Mouse (Mus musculus): ENCODE measurements around the gene Rpsa. TPM values are rescaled to one million over a fixed set of nuclear protein-coding genes. Genes with fewer than 3 reads are reported as not detected.

The Rpsa gene
- polyA plus RNA-seq, 1 experiment from 2014 or later: 1,158 TPM

DNA sequence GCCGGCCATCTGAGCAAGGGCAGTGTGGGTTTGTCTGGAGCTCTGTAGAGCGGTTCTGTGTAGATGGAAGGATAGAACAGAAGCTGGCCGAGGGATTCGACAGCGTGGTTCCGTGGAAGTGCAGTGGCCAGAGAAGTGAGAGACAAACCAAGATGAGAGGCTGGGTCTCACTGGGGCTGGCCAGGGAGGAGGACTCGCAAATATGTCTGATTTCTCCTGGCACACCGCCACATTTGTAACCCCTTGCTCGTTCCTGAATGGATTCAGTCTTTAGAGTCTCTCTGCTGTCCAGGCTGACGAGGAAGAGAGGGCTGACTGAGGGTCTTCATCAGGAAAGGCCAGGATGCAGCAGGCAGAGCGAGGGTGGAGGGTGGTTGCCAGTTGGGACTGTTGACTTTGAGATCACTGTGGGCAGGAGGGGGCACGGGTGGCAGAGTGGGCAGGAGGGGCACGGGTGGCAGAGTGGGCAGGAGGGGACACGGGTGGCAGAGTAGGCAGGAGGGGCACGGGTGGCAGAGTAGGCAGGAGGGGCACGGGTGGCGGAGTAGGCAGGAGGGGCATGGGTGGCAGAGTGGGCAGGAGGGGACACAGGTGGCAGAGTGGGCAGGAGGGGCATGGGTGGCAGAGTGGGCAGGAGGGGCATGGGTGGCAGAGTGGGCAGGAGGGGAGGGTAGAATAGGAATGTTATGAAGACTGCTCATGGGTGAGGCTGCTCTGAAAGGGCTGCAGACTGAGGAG is 13.3 kb upstream of the Rpsa start:
- H3K9ac ChIP-seq: no peak overlapping the region
- ATAC-seq (ENCODE audit: insufficient number of reproducible peaks, insufficient read depth, low FRiP score, low TSS enrichment): no peak
- peaks cover 22% of the 10 kb centered on the region for H3K36me3 ChIP-seq
- H3K4me1 ChIP-seq: peaks cover 4% of the 10 kb centered on the region
- H3K4me3 ChIP-seq: no peak overlapping the region
- 91% methylated on average over 17 of the region's 17 CpGs for WGBS
- H3K4me2 ChIP-seq (replicated peaks): no peak overlapping the region
- no peak overlapping the region for H3K27ac ChIP-seq
- H3K9me3 ChIP-seq: no peaks in the 10 kb centered on the region
- no peaks in the 10 kb centered on the region for H3K27me3 ChIP-seq

DNA sequence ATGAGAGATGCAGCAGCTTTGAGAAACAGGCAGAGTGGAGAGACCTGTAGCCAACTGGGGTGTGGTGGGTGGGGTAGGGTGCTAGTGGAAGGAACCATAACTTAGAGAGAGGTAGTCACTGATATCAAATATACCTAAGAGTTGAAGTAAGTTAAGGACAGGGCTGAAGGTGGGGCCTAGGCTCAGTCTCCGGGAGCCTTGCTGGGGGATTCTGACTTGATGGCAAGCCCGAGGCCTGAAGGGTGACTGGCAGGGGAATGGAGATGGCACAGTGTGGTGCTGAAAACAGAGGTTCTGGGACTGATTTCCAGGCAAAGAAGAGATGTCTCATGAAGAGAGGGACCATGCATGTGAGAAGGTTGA is 12.7 kb upstream of the Rpsa start:
- no peaks in the 10 kb centered on the region for H3K27me3 ChIP-seq
- ATAC-seq (ENCODE audit: insufficient number of reproducible peaks, insufficient read depth, low FRiP score, low TSS enrichment): no peak
- WGBS: 86% methylated on average over 2 of the region's 2 CpGs
- H3K4me1 ChIP-seq: peaks cover 4% of the 10 kb centered on the region
- H3K27ac ChIP-seq: peak overlapping the region; percentile 14; the same call in 1 of the 2 replicates
- H3K4me2 ChIP-seq (replicated peaks): no peak overlapping the region
- H3K4me3 ChIP-seq: no peak overlapping the region
- H3K9me3 ChIP-seq: no peaks in the 10 kb centered on the region
- peaks cover 27% of the 10 kb centered on the region for H3K36me3 ChIP-seq
- no peak overlapping the region for H3K9ac ChIP-seq

DNA sequence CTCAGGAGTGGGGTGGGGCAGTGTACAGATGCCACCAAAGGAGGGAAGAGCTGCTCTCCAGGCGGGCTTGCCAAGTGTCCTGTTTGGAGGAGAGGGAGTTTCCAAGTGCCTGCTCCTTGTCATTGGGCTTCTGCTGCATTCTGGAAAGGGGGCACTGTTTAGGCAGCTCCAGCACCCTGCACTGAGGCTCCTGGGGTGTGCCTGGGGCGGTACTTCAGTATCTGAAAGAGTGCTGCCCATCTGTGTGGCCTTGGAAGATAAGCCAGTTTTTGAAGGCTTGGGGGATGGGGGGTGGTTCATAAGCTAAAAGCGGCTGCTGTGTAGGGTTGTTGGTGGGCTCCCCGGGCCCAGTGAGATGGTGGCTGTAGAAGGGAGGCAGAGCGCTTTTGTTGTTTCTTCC is 11.9 kb upstream of the Rpsa start:
- Histone ChIP-seq H3K36me3 (peaks cover 35% of the 10 kb centered on the region), H3K27ac (no peak overlapping the region), H3K9me3 (no peaks in the 10 kb centered on the region), H3K4me3 (no peak overlapping the region), H3K4me2 (replicated peaks) (no peak overlapping the region), H3K27me3 (no peaks in the 10 kb centered on the region), H3K4me1 (peaks cover 4% of the 10 kb centered on the region), H3K9ac (peak overlapping the region; percentile 19; the same call in 1 of the 2 replicates)
- 79% methylated on average over 5 of the region's 5 CpGs for WGBS
- no peak for ATAC-seq (ENCODE audit: insufficient number of reproducible peaks, insufficient read depth, low FRiP score, low TSS enrichment)

DNA sequence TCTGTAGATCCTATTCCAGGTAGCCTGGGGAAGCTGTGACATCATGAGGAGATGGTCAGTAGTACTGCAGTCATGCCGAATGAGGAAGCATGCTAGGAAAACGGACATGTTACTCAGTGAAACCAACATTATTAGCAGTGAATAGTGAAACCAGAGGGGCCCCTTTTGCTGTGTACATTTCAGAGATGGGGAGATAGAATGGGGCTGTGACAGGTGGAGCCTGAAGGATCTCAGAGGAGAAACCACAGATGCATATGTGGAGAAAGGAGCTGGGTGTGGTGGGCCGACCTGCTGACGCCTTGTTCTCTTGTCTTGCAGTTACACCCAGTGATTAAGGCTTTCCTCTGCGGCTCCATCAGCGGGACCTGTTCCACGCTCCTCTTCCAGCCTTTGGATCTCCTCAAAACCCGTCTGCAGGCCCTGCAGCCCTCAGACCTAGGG is 11.3 kb upstream of the Rpsa start:
- Histone ChIP-seq H3K4me3 (no peak overlapping the region), H3K4me2 (replicated peaks) (no peak overlapping the region), H3K9ac (no peak overlapping the region), H3K27me3 (no peaks in the 10 kb centered on the region), H3K9me3 (no peaks in the 10 kb centered on the region), H3K36me3 (peaks cover 41% of the 10 kb centered on the region), H3K4me1 (peaks cover 2% of the 10 kb centered on the region), H3K27ac (no peak overlapping the region)
- 85% methylated on average over 8 of the region's 8 CpGs for WGBS
- no peak for ATAC-seq (ENCODE audit: insufficient number of reproducible peaks, insufficient read depth, low FRiP score, low TSS enrichment)

DNA sequence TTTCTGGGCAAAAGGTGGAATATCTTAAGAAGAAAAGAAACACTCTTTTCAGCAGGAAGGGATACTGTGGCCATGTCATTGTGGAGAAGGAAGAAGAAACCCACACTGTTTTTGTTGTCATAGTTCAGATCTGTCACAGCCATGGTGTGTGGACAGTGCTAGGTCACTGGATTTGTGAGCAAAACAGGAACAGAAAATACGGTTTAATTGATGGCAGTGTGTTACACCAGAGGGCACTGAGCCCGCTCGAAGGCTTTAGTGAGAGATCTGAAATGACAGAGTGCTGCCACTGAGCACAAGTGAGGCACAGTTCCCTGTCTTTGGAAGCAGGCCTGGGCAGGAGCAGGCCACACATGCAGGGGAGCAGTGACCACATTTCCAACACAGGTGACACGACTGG is 9.3 kb upstream of the Rpsa start:
- no peaks in the 10 kb centered on the region for H3K27me3 ChIP-seq
- ATAC-seq (ENCODE audit: insufficient number of reproducible peaks, insufficient read depth, low FRiP score, low TSS enrichment): no peak
- H3K4me3 ChIP-seq: no peak overlapping the region
- WGBS: 94% methylated on average over 4 of the region's 4 CpGs
- no peaks in the 10 kb centered on the region for H3K4me1 ChIP-seq
- no peak overlapping the region for H3K9ac ChIP-seq
- no peak overlapping the region for H3K4me2 ChIP-seq (replicated peaks)
- H3K36me3 ChIP-seq: peaks cover 53% of the 10 kb centered on the region
- H3K27ac ChIP-seq: no peak overlapping the region
- no peaks in the 10 kb centered on the region for H3K9me3 ChIP-seq

DNA sequence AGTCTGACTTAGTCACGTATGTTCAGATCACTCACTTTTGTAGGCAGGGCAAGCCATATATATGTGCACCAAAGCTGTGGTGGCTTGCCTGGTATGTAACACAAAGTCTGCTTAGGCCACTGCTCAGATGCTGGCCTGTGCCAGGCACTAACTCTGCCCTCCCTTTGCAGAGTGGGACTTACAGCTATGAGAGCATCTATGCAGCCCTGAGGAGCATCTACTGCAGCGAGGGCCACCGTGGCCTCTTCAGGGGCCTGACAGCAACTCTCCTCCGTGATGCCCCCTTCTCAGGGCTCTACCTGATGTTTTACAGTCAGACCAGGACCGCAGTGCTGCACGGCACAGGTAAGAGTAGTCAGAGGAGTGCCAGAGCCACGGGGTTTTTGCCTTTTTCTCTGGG is 7.0 kb upstream of the Rpsa start:
- Histone ChIP-seq H3K36me3 (peaks cover 65% of the 10 kb centered on the region), H3K27ac (no peak overlapping the region), H3K4me3 (no peak overlapping the region), H3K4me2 (replicated peaks) (no peak overlapping the region), H3K9me3 (no peaks in the 10 kb centered on the region), H3K9ac (no peak overlapping the region), H3K4me1 (no peaks in the 10 kb centered on the region), H3K27me3 (no peaks in the 10 kb centered on the region)
- WGBS: 92% methylated on average over 7 of the region's 7 CpGs
- ATAC-seq (ENCODE audit: insufficient number of reproducible peaks, insufficient read depth, low FRiP score, low TSS enrichment): no peak

DNA sequence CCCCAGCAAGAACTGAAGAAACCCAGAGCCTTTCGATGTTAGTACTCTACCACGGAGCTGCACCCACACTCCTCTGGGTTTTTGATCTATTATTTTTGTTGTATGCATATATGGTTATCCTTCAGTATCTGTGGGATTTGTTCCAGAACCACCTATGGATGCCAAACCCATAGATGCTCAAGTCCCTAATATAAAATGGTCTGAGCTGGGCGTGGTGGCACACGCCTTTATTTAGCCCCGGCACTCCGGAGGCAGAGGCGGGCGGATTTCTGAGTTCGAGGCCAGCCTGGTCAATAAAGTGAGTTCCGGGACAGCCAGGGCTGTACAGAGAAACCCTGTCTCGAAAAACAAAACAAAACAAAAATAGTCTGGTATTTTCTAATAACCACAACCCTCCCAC is 621 bp upstream of the Rpsa start:
- ATAC-seq (ENCODE audit: insufficient number of reproducible peaks, insufficient read depth, low FRiP score, low TSS enrichment): no peak
- H3K36me3 ChIP-seq: peaks cover 51% of the 10 kb centered on the region
- 63% methylated on average over 11 of the region's 11 CpGs for WGBS
- peak overlapping the region; percentile 52 for H3K4me2 ChIP-seq (replicated peaks)
- H3K4me1 ChIP-seq: peaks cover 13% of the 10 kb centered on the region
- H3K9me3 ChIP-seq: no peaks in the 10 kb centered on the region
- H3K9ac ChIP-seq: peak overlapping the region; percentile 52
- H3K4me3 ChIP-seq: peak overlapping the region; percentile 100
- no peaks in the 10 kb centered on the region for H3K27me3 ChIP-seq
- H3K27ac ChIP-seq: peak overlapping the region; percentile 83

DNA sequence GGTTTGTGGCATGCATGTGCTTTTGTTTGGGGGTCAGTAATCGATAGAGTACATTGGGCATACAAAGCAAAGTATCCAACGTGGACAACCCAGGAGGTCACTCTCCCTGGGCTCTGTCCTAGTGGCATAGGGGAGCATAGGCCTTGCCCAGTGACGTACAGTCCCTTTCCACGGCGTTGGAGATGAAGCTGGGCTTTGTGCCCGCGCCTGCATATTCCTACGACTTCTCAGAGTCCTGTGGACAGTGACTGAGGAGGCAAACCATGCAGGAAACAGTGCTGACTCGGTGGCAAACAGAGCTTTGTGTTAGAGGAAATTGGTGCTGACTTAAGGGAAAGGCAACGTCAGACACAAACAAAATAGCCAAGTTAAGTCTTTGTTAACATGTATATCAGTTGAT is 1.8 kb downstream of the Rpsa start:
- H3K27ac ChIP-seq: no peak overlapping the region
- no peaks in the 10 kb centered on the region for H3K9me3 ChIP-seq
- no peaks in the 10 kb centered on the region for H3K27me3 ChIP-seq
- peak overlapping the region; percentile 100 for H3K4me3 ChIP-seq
- 67% methylated on average over 10 of the region's 10 CpGs for WGBS
- ATAC-seq (ENCODE audit: insufficient number of reproducible peaks, insufficient read depth, low FRiP score, low TSS enrichment): no peak
- peak overlapping the region; percentile 88 for H3K4me2 ChIP-seq (replicated peaks)
- peaks cover 13% of the 10 kb centered on the region for H3K4me1 ChIP-seq
- peaks cover 46% of the 10 kb centered on the region for H3K36me3 ChIP-seq
- H3K9ac ChIP-seq: peak overlapping the region; percentile 100

DNA sequence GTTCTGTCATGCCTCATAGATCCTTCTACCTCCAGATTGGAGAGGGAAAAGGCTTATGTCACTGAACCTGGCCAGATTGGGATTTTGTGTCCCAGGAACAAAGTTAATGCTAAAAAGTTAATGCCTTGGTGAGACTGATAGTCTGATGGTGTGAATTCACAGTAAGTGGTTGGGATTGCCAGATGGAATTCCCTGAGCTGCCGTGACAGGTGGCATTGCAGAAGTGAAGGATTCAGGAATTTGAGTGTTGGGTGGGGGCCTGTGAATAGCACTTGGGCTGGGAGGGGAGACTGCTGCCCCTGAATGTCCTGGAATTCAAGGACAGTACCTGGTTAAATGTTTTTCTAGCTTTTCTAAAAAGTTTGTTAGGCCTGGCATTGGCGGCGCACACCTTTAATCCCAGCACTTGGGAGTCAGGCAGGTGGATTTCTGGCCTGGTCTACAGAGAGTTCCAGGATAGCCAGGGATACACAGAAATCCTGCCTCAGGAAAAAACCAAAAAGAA is 4.3 kb downstream of the Rpsa start:
- Histone ChIP-seq H3K27me3 (no peaks in the 10 kb centered on the region), H3K4me1 (peaks cover 12% of the 10 kb centered on the region), H3K27ac (no peak overlapping the region), H3K9ac (no peak overlapping the region), H3K9me3 (no peaks in the 10 kb centered on the region), H3K4me2 (replicated peaks) (no peak overlapping the region), H3K36me3 (peaks cover 44% of the 10 kb centered on the region), H3K4me3 (no peak overlapping the region)
- no peak for ATAC-seq (ENCODE audit: insufficient number of reproducible peaks, insufficient read depth, low FRiP score, low TSS enrichment)
- whole genome bisulfite sequencing: 87% methylated on average over 3 of the region's 3 CpGs

DNA sequence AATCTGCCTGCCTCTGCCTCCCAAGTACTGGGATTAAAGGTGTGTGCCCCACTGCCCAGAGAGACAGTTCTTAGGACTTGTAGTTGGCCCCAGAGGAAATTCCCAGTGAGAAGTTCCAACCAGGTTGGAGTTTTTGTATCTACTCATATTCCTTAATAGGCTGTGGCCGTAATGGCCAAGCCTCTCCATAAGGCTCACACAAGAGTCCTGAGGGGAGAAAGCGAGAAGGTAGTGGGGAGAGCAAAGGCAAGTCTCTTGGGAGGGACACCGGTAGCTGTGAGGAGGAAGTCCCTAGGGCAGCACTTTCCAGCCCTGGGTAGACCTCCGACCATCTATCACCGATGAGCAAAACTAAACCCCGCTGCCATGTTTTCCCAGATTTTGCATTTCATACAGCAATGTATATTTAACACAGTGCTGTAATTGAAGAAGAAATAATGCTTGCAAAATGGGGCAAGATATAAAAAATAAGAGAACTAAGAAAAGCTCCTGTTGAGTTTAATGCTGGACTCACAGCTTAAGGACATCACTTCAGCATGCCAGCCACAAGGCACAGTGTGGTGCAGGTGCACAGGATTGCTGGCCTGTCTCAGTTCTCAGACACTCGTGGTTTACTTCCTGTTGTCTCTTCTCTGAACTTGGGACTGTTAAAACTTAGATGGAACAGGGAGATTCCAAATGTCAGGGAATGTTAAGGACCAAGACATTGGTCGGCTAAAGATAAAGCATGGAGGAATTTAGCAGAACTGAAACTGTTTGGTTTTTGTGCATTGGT is 5.7 kb downstream of the Rpsa start:
- Histone ChIP-seq H3K4me2 (replicated peaks) (no peak overlapping the region), H3K27ac (no peak overlapping the region)

DNA sequence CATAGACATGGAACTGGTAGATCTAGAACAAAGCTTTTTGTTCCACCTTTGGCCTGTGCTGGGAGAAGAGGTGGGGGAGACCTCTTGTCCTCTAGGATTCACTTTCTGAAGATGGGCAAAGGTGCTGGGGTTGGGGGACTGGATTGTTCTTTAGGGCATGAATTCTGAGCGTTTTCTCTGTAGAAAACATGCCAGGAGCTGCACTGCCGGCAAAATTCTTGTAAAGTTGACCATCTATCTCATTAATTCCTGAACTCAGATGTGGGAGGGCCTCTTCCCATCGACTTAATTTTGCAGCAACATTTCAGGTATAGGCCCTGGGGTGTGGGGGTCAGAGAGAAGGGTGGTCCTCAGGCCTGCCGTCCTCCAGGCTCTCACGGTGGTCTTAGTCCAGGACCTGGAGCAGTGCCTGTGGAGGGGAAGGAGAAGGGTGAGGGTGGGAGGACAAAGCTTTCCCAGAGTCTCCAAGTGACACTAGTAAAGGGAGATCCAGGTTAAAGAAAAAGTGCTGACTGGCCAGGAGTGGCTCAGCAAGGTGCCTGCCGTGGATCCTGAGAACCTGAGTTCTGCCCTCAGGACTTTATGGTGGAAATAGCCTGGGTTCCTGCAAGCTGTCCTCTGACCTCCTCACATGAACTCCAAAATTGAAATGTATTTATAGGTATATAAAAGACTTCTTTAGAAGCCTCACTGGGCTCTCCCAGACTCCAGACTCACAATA is 6.4 kb downstream of the Rpsa start:
- H3K27ac ChIP-seq: no peak overlapping the region
- no peak overlapping the region for H3K4me2 ChIP-seq (replicated peaks)
- no peak overlapping the region for H3K4me3 ChIP-seq
- ATAC-seq (ENCODE audit: insufficient number of reproducible peaks, insufficient read depth, low FRiP score, low TSS enrichment): no peak
- no peaks in the 10 kb centered on the region for H3K9me3 ChIP-seq
- H3K4me1 ChIP-seq: peaks cover 5% of the 10 kb centered on the region
- no peak overlapping the region for H3K9ac ChIP-seq
- peaks cover 39% of the 10 kb centered on the region for H3K36me3 ChIP-seq
- 53% methylated on average over 6 of the region's 6 CpGs for WGBS
- no peaks in the 10 kb centered on the region for H3K27me3 ChIP-seq

More for the DNA sequence above, 5.7 kb downstream of the Rpsa start:
- ATAC-seq (ENCODE audit: insufficient number of reproducible peaks, insufficient read depth, low FRiP score, low TSS enrichment): no peak
- peaks cover 10% of the 10 kb centered on the region for H3K4me1 ChIP-seq
- no peak overlapping the region for H3K4me3 ChIP-seq
- no peaks in the 10 kb centered on the region for H3K27me3 ChIP-seq
- H3K9me3 ChIP-seq: no peaks in the 10 kb centered on the region
- 31% methylated on average over 8 of the region's 8 CpGs for WGBS
- H3K36me3 ChIP-seq: peaks cover 44% of the 10 kb centered on the region
- no peak overlapping the region for H3K9ac ChIP-seq
